Mouse (Mus musculus) heart, adult 2 months (tissue): ENCODE data around the gene Ccdc57. TPM values are rescaled to one million over a fixed set of nuclear protein-coding genes. Genes with fewer than 3 reads are reported as not detected.
A peak's percentile ranks its signal among the peaks of the same experiment; 100 is the strongest.
"Not testable (repeated sequence)": the region's sequence is repeated elsewhere in the genome, so short reads cannot be mapped to it uniquely, and the experiment has no call there.

Experiments used
- DNase-seq, 2 experiments: peaks; one replicate each; pipeline ENCODE4 v3.0.0; 2021
- H3K27ac ChIP-seq: fragments of 200-600 bp; 2 replicates; pipeline ENCODE4 v1.8.1; 2022
- H3K27me3 ChIP-seq: fragments of 200-500 bp; 2 replicates; pipeline ENCODE4 v1.6.1; 2012; ENCODE audit warnings: mild to moderate bottlenecking, low read length, inconsistent platforms, mixed read lengths; ENCODE audit not compliant: control insufficient read depth, insufficient read depth
- H3K36me3 ChIP-seq: fragments of 200-500 bp; 2 replicates; pipeline ENCODE4 v1.6.1; 2012; ENCODE audit warnings: low read length, inconsistent platforms; ENCODE audit not compliant: control insufficient read depth, insufficient read depth
- H3K4me1 ChIP-seq: fragments of 200-500 bp; 2 replicates; pipeline ENCODE4 v1.6.1; 2011; ENCODE audit warnings: low read length; ENCODE audit not compliant: control insufficient read depth, insufficient read depth
- H3K4me3 ChIP-seq: fragments of 200-600 bp; 2 replicates; pipeline ENCODE4 v1.8.1; 2022
- H3K79me2 ChIP-seq: fragments of 200-500 bp; replicated peaks from 2 replicates; pipeline ENCODE4 v1.6.1; 2012; ENCODE audit warnings: mild to moderate bottlenecking, inconsistent platforms, low read length, moderate library complexity, mixed read lengths; ENCODE audit not compliant: control insufficient read depth, insufficient read depth
- H3K9ac ChIP-seq: fragments of 200-500 bp; 2 replicates; pipeline ENCODE4 v1.6.1; 2012; ENCODE audit warnings: low read depth, mild to moderate bottlenecking, control low read depth, inconsistent platforms, low read length, mixed read lengths
- CTCF ChIP-seq: fragments of 200-600 bp; IDR thresholded peaks from 2 replicates; pipeline ENCODE4 v1.8.1; 2022; ENCODE audit warnings: antibody characterized with exemption, mild to moderate bottlenecking, moderate library complexity
- EP300 ChIP-seq: fragments of 200-500 bp; IDR thresholded peaks from 2 replicates; pipeline ENCODE4 v1.6.1; 2011; ENCODE audit warnings: low read depth, low read length, control low read depth; ENCODE audit not compliant: insufficient read depth
- POLR2A ChIP-seq: fragments of 200-500 bp; IDR thresholded peaks from 2 replicates; pipeline ENCODE4 v1.6.1; 2011; ENCODE audit warnings: mild to moderate bottlenecking, low read depth, low read length, control low read depth; ENCODE audit not compliant: insufficient read depth
- WGBS: fragments of 180-500 bp; shearing (Covaris S2); methylation state at CpG from one replicate; pipeline ENCODE4 v1.1.7; 2018; 5-methylcytosine and 5-hydroxymethylcytosine counted together
- intact Hi-C: fragments of 180-260 bp; cut with DNase I; formaldehyde crosslinking; loops from one replicate; pipeline ENCODE4 v1.15.1; 2025
- polyA plus RNA-seq: library from polyadenylated mRNA; depleted of rRNA; stranded (reverse); fragments of >200 nt; gene quantifications from 2 replicates; pipeline ENCODE4 v1.2.3, GENCODE M21; 2012; rRNA removed
- total RNA-seq, 2 experiments: library from RNA; stranded (reverse); gene quantifications; 2 replicates each; pipeline ENCODE4 v1.2.3; 2021

The Ccdc57 gene
- total and polyA plus RNA-seq, 3 experiments: 0.86 to 1.3 (median 1.1) TPM

- WGBS: 35% methylated on average over 9 of the region's 9 CpGs
- DNase-seq: no peak
- H3K79me2 ChIP-seq: peaks cover 2% of the 10 kb centered on the region; the same call in 1 of the 2 replicates
- H3K36me3 ChIP-seq: no peaks in the 10 kb centered on the region
- H3K4me1 ChIP-seq: peaks cover 7% of the 10 kb centered on the region
- H3K4me3 ChIP-seq: peak overlapping the region; percentile 77
- no peak overlapping the region for H3K27ac ChIP-seq
- TF ChIP-seq EP300 (no peak), POLR2A (no peak), CTCF (no peak)
- H3K9ac ChIP-seq: peak overlapping the region; percentile 99
- intact Hi-C loops: no loop called here
- no peaks in the 10 kb centered on the region for H3K27me3 ChIP-seq
These were observed 147.5 kb downstream of the Ccdc57 start for GRCm38 (mm10) chr11:120785145-120785544.

DNA sequence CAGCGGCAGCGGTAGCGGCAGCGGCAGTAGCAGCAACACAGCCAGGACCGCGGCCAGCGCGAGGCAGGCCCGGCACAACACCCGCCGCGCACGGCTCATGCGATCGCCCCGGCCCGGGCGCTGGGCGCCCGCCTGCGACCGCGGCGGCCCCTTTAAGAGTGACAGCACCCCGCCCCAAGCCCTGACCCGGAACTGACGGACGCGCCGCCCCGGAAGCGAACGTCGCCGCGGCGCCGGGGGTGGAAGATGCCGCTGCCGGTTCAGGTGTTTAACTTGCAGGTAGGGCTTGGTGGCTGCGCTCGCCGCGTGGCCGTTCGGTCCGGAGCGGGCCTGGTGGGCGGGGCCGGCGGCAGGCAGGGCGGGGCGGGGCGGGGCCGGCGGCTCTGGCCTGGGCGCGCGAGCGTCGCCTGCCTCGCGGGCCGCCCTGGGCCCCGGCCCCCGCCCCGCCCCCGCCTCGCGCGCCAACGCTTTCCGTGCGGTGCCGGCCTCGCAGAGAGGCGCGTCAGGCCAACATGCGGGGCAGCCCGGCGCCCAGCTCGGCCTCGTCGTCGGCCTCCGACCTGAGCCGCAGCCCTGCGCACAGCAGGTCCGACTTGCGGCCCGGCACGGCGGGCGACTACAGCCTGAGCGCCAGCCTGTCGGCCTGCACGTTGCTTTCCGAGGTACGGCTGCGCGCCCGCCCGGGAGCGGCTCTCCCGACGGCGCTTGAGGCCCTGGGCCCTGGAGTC is 148.4 kb downstream of the Ccdc57 start, which contains the start of the genes Rfng and Gps1:
Rfng (minus strand) TSS at position 144 of the 728 bp plus-strand sequence.
Gps1 (plus strand) TSS at position 209 of the 728 bp plus-strand sequence.
- DNase-seq: peak; percentile 90 to 92
- TF ChIP-seq POLR2A (no peak), CTCF (no peak), EP300 (no peak)
- Histone ChIP-seq H3K4me1 (peaks cover 7% of the 10 kb centered on the region), H3K27me3 (no peaks in the 10 kb centered on the region), H3K9ac (peak within 1 kb of the TSS; percentile 99), H3K79me2 (peaks cover 2% of the 10 kb centered on the region; the same call in 1 of the 2 replicates), H3K27ac (peak within 1 kb of the TSS; percentile 88), H3K4me3 (peak within 1 kb of the TSS; percentile 77), H3K36me3 (no peaks in the 10 kb centered on the region)
- intact Hi-C loops: no loop called here
- WGBS: under 1% methylated on average over 86 of the region's 107 CpGs

- H3K79me2 ChIP-seq: peaks cover 2% of the 10 kb centered on the region; the same call in 1 of the 2 replicates
- DNase-seq: no peak
- peak overlapping the region; percentile 88 for H3K27ac ChIP-seq
- H3K9ac ChIP-seq: peak overlapping the region; percentile 99
- WGBS: 2% methylated on average over 42 of the region's 42 CpGs
- TF ChIP-seq POLR2A: no peak
- no peak for TF ChIP-seq EP300
- no peak for TF ChIP-seq CTCF
- H3K27me3 ChIP-seq: no peaks in the 10 kb centered on the region
- intact Hi-C loops: no loop called here
- peaks cover 7% of the 10 kb centered on the region for H3K4me1 ChIP-seq
- H3K36me3 ChIP-seq: no peaks in the 10 kb centered on the region
- peak overlapping the region; percentile 77 for H3K4me3 ChIP-seq
These were observed 149.1 kb downstream of the Ccdc57 start for GRCm38 (mm10) chr11:120783426-120784063.

DNA sequence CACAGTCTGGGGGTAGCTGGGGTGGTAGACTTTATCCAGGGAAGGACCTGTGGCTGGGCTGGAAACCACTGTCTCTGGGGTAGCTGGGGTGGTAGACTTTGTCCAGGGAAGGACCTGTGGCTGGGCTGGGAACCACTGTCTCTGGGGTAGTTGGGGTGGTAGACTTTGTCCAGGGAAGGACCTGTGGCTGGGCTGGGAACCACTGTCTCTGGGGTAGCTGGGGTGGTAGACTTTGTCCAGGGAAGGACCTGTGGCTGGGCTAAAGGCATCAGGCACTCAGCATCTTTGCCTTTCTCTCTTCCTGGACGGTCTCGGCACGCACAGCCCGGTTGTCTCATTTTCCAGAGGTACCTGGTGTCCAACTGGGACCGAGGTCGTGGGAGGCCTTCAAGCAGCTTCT is 151.3 kb downstream of the Ccdc57 start:
- DNase-seq, H3K4me1 ChIP-seq, H3K9ac ChIP-seq, H3K27ac ChIP-seq, H3K79me2 ChIP-seq, H3K36me3 ChIP-seq, H3K27me3 ChIP-seq, intact Hi-C loops, H3K4me3 ChIP-seq: not testable (repeated sequence)
- WGBS: 95% methylated on average over 6 of the region's 6 CpGs

- intact Hi-C loops: loop anchor here (5.0 to 10.0 kb wide), 2 partner anchors 265 to 288 kb away; partner anchors contain the start of gene Slc25a10
- 95% methylated on average over 1 of the region's 1 CpGs for WGBS
- TF ChIP-seq EP300 (no peak), CTCF (no peak), POLR2A (no peak)
These were observed 152.8 kb downstream of the Ccdc57 start for GRCm38 (mm10) chr11:120779876-120780275.

GRCm38 (mm10) chr11:120777123-120777522 is 155.5 kb downstream of the Ccdc57 start:
- TF ChIP-seq EP300: no peak
- TF ChIP-seq POLR2A: no peak
- TF ChIP-seq CTCF: no peak
- intact Hi-C loops: loop anchor here (2.0 to 10.0 kb wide), 3 partner anchors 118 to 285 kb away; partner anchors contain the start of gene Slc25a10
- Histone ChIP-seq H3K79me2 (no peaks in the 10 kb centered on the region), H3K9ac (no peak overlapping the region), H3K27me3 (no peaks in the 10 kb centered on the region), H3K4me1 (no peaks in the 10 kb centered on the region), H3K4me3 (no peak overlapping the region), H3K36me3 (no peaks in the 10 kb centered on the region), H3K27ac (no peak overlapping the region)
- 25% methylated on average over 6 of the region's 6 CpGs for WGBS
- no peak for DNase-seq

More at GRCm38 (mm10) chr11:120779876-120780275, 152.8 kb downstream of the Ccdc57 start:
- Histone ChIP-seq H3K36me3 (no peaks in the 10 kb centered on the region), H3K4me1 (peaks cover 2% of the 10 kb centered on the region), H3K27ac (no peak overlapping the region), H3K79me2 (peaks cover 2% of the 10 kb centered on the region; the same call in 1 of the 2 replicates), H3K9ac (no peak overlapping the region), H3K27me3 (no peaks in the 10 kb centered on the region), H3K4me3 (no peak overlapping the region)
- DNase-seq: no peak

Other genes starting within 250 kb of the Ccdc57 start
- 10 to 100 TPM; 26.4 to 34.2 TPM for gene Cenpx, start 219.1 kb downstream of the Ccdc57 start, total RNA-seq
- gene Cenpx, start 219.1 kb downstream of the Ccdc57 start, polyA plus RNA-seq: 51.4 and 53.0 TPM in 2 replicates
- 1 to 10 TPM; 4.2 to 4.5 TPM for gene Lrrc45, start 218.9 kb downstream of the Ccdc57 start, total RNA-seq
- 12.5 and 12.7 TPM in 2 replicates for gene Lrrc45, start 218.9 kb downstream of the Ccdc57 start, polyA plus RNA-seq
- under 1 TPM; 0.70 to 0.99 TPM for gene Rac3, start 211.4 kb downstream of the Ccdc57 start, total RNA-seq
- 3.3 and 4.6 TPM in 2 replicates for gene Rac3, start 211.4 kb downstream of the Ccdc57 start, polyA plus RNA-seq
- 10 to 100 TPM; 12.1 to 12.9 TPM for gene Dcxr, start 205.6 kb downstream of the Ccdc57 start, total RNA-seq
- gene Dcxr, start 205.6 kb downstream of the Ccdc57 start, polyA plus RNA-seq: 32.0 and 35.5 TPM in 2 replicates
- 10 to 100 TPM; 17.7 to 19.4 TPM for gene Cbr2, start 200.8 kb downstream of the Ccdc57 start, total RNA-seq
- gene Cbr2, start 200.8 kb downstream of the Ccdc57 start, polyA plus RNA-seq: 42.3 and 379 TPM in 2 replicates
- gene Hmga1b, start 170.1 kb downstream of the Ccdc57 start, total RNA-seq: 10 to 100 TPM; 24.5 to 31.4 TPM
- gene Hmga1b, start 170.1 kb downstream of the Ccdc57 start, polyA plus RNA-seq: 0.57 and 1.4 TPM in 2 replicates
- gene Rfng, start 148.7 kb downstream of the Ccdc57 start, total RNA-seq: 10 to 100 TPM; 11.9 to 12.5 TPM
- 28.6 and 30.0 TPM in 2 replicates for gene Rfng, start 148.7 kb downstream of the Ccdc57 start, polyA plus RNA-seq
- 10 to 100 TPM; 54.4 to 55.8 TPM for gene Gps1, start 148.6 kb downstream of the Ccdc57 start, total RNA-seq
- gene Gps1, start 148.6 kb downstream of the Ccdc57 start, polyA plus RNA-seq: 85.9 and 129 TPM in 2 replicates
- 10 to 100 TPM; 23.3 to 23.5 TPM for gene Dus1l, start 136.5 kb downstream of the Ccdc57 start, total RNA-seq
- 20.6 and 26.4 TPM in 2 replicates for gene Dus1l, start 136.5 kb downstream of the Ccdc57 start, polyA plus RNA-seq
- gene Fasn, start 108.3 kb downstream of the Ccdc57 start, total RNA-seq: 10 to 100 TPM; 22.0 to 32.1 TPM
- 318 and 731 TPM in 2 replicates for gene Fasn, start 108.3 kb downstream of the Ccdc57 start, polyA plus RNA-seq
- 1 to 10 TPM; 1.2 to 1.3 TPM for gene Slc16a3, start 15.6 kb upstream of the Ccdc57 start, total RNA-seq
- gene Slc16a3, start 15.6 kb upstream of the Ccdc57 start, polyA plus RNA-seq: 4.0 and 4.2 TPM in 2 replicates
- 10 to 100 TPM; 48.7 to 55.9 TPM for gene Csnk1d, start 58.5 kb upstream of the Ccdc57 start, total RNA-seq
- 33.9 and 45.6 TPM in 2 replicates for gene Csnk1d, start 58.5 kb upstream of the Ccdc57 start, polyA plus RNA-seq
- gene Cd7, start 106.5 kb upstream of the Ccdc57 start, total RNA-seq: under 1 TPM; 0.23 to 0.26 TPM
- 1.3 and 1.9 TPM in 2 replicates for gene Cd7, start 106.5 kb upstream of the Ccdc57 start, polyA plus RNA-seq
- gene Sectm1b, start 130.7 kb upstream of the Ccdc57 start, total RNA-seq: not detected
- gene Sectm1b, start 130.7 kb upstream of the Ccdc57 start, polyA plus RNA-seq: not detected in 2 replicates
- not detected for gene Sectm1a, start 148.3 kb upstream of the Ccdc57 start, total RNA-seq
- not detected in 2 replicates for gene Sectm1a, start 148.3 kb upstream of the Ccdc57 start, polyA plus RNA-seq
- gene Tex19.2, start 185.8 kb upstream of the Ccdc57 start, total RNA-seq: not detected
- not detected in 2 replicates for gene Tex19.2, start 185.8 kb upstream of the Ccdc57 start, polyA plus RNA-seq
- gene Tex19.1, start 213.3 kb upstream of the Ccdc57 start, total RNA-seq: not detected
- gene Tex19.1, start 213.3 kb upstream of the Ccdc57 start, polyA plus RNA-seq: not detected in 2 replicates
- under 1 TPM; 0.20 to 0.37 TPM for gene Uts2r, start 227.4 kb upstream of the Ccdc57 start, total RNA-seq
- 1.9 and 3.2 TPM in 2 replicates for gene Uts2r, start 227.4 kb upstream of the Ccdc57 start, polyA plus RNA-seq